Mouse (Mus musculus): ENCODE results near the gene Spint2. TPM values are rescaled to one million over a fixed set of nuclear protein-coding genes. Genes with fewer than 3 reads are reported as not detected.
"Not testable (repeated sequence)": the region's sequence is repeated elsewhere in the genome, so short reads cannot be mapped to it uniquely, and the experiment has no call there.

Gene Spint2
- total and polyA plus RNA-seq, 3 experiments = 4.1 to 29.1 TPM; not detected in 1

- TF ChIP-seq TBP (conservative IDR thresholded peaks at IDR 0.05; ENCODE audit: low read depth, low read length) (peak; percentile 89), PAX5 (IDR thresholded peaks at IDR 0.05; ENCODE audit: low read length) (no peak), ELF1 (IDR thresholded peaks at IDR 0.05; ENCODE audit: low read depth, low read length) (peak; percentile 70), MEF2A (IDR thresholded peaks at IDR 0.05; ENCODE audit: borderline replicate concordance, low read depth, low read length) (peak; percentile 58), ZMIZ1 (IDR thresholded peaks at IDR 0.05; ENCODE audit: low read depth, low read length) (peak; percentile 67; the same call in 1 of the 2 replicates), MAX (IDR thresholded peaks at IDR 0.05; ENCODE audit: low read length) (peak; percentile 87), JUN (IDR thresholded peaks at IDR 0.05; ENCODE audit: insufficient read depth, low read depth, low read length) (no peak), ZNF384 (IDR thresholded peaks at IDR 0.05; ENCODE audit: low read depth, low read length) (no peak; the same call in 1 of the 2 replicates), BHLHE40 (IDR thresholded peaks at IDR 0.05; ENCODE audit: low read depth, low read length) (peak; percentile 96), ZC3H11A (IDR thresholded peaks at IDR 0.05; ENCODE audit: low read depth, low read length) (no peak), MAFK (IDR thresholded peaks at IDR 0.05; ENCODE audit: insufficient replicate concordance, low read length) (no peak), SMC3 (IDR thresholded peaks at IDR 0.05; ENCODE audit: low read depth, low read length) (no peak), NRF1 (IDR thresholded peaks at IDR 0.05; ENCODE audit: low read depth, low read length) (peak; percentile 63)
Measured at GRCm38 (mm10) chr7:29238019-29238967, 43.4 kb downstream of the Spint2 start, which contains the start of gene Yif1b (continued).

GRCm38 (mm10) chr7:29237596-29237995, 44.1 kb downstream of the Spint2 start:
- H3K9ac ChIP-seq (ENCODE audit: insufficient read depth, low read depth) = peak overlapping the region; percentile 51
- in situ Hi-C loops (cut with MboI; ENCODE audit: low pct_ligation_motif_present, low pct_unique_long_range_greater_than_20kb, low sequenced_read_pairs); H3K79me2 ChIP-seq (replicated peaks; ENCODE audit: control insufficient read depth, extremely low read depth, insufficient read depth, poor library complexity, severe bottlenecking); H3K27me3 ChIP-seq (replicated peaks); DNase-seq (ENCODE audit: extremely low read depth); H3K9me3 ChIP-seq (replicated peaks; ENCODE audit: low read length); dilution Hi-C loops (cut with MboI; ENCODE audit: extremely low pct_ligation_motif_present, extremely low pct_unique_long_range_greater_than_20kb, low sequenced_read_pairs): not testable (repeated sequence)
- peak overlapping the region; percentile 71 for H3K27ac ChIP-seq (ENCODE audit: insufficient read depth, low read depth)
- H3K4me2 ChIP-seq (ENCODE audit: insufficient read depth, low read depth, poor library complexity, severe bottlenecking) = peak overlapping the region; percentile 73
- peak overlapping the region; percentile 26 to 72 (median 45) for H3K4me3 ChIP-seq (replicated peaks in 1 of 3; ENCODE audit: low read depth in 2 of 3, low read length in 2 of 3, poor library complexity in 1 of 3)
- peaks cover 5 to 19% of the 10 kb centered on the region in 2 experiments for H3K4me1 ChIP-seq (ENCODE audit: control insufficient read depth in 1 of 2, insufficient read depth in 2 of 2)
- H3K36me3 ChIP-seq (replicated peaks in 1 of 2; ENCODE audit: control insufficient read depth in 1 of 2, insufficient read depth in 1 of 2, low read length in 1 of 2) = peaks cover 0 to 15% of the 10 kb centered on the region in 2 experiments

- no peaks in the 10 kb centered on the region for H3K27me3 ChIP-seq (replicated peaks)
- no peak overlapping the region for H3K4me3 ChIP-seq (replicated peaks in 1 of 3; ENCODE audit: low read depth in 2 of 3, low read length in 2 of 3, poor library complexity in 1 of 3)
- in situ Hi-C loops (cut with MboI; ENCODE audit: low pct_ligation_motif_present, low pct_unique_long_range_greater_than_20kb, low sequenced_read_pairs) (no loop called here), dilution Hi-C loops (cut with MboI; ENCODE audit: extremely low pct_ligation_motif_present, extremely low pct_unique_long_range_greater_than_20kb, low sequenced_read_pairs) (no loop called here)
- no peak overlapping the region for H3K4me2 ChIP-seq (ENCODE audit: insufficient read depth, low read depth, poor library complexity, severe bottlenecking)
- H3K79me2 ChIP-seq (replicated peaks; ENCODE audit: control insufficient read depth, extremely low read depth, insufficient read depth, poor library complexity, severe bottlenecking) = no peaks in the 10 kb centered on the region; the same call in 1 of the 2 replicates
- TF ChIP-seq RCOR1 (conservative IDR thresholded peaks at IDR 0.05; ENCODE audit: low read depth, low read length) = no peak
- no peak for TF ChIP-seq BHLHE40 (IDR thresholded peaks at IDR 0.05; ENCODE audit: low read depth, low read length)
- TF ChIP-seq MEF2A (IDR thresholded peaks at IDR 0.05; ENCODE audit: borderline replicate concordance, low read depth, low read length) = no peak
- no peak for TF ChIP-seq HCFC1 (IDR thresholded peaks at IDR 0.05; ENCODE audit: low read depth, low read length)
- no peak for TF ChIP-seq IRF4 (IDR thresholded peaks at IDR 0.05; ENCODE audit: low read depth, low read length)
- TF ChIP-seq MXI1 (IDR thresholded peaks at IDR 0.05; ENCODE audit: low read depth, low read length) = no peak
- TF ChIP-seq GABPA (IDR thresholded peaks at IDR 0.05; ENCODE audit: insufficient replicate concordance, low read depth, low read length) = no peak
- TF ChIP-seq CHD1 (IDR thresholded peaks at IDR 0.05; ENCODE audit: low read depth, low read length) = no peak
- no peak for TF ChIP-seq POLR2A (IDR thresholded peaks at IDR 0.05; ENCODE audit: low read depth, low read length)
- TF ChIP-seq MYC (IDR thresholded peaks at IDR 0.05; ENCODE audit: low read depth, low read length) = no peak
- no peak for TF ChIP-seq ELF1 (IDR thresholded peaks at IDR 0.05; ENCODE audit: low read depth, low read length)
- TF ChIP-seq NELFE (IDR thresholded peaks at IDR 0.05; ENCODE audit: low read depth, low read length) = no peak
- no peak for TF ChIP-seq ETS1 (conservative IDR thresholded peaks at IDR 0.05; ENCODE audit: low read depth, low read length)
- TF ChIP-seq E2F4 (IDR thresholded peaks at IDR 0.05; ENCODE audit: insufficient replicate concordance, low read depth, low read length) = no peak
- no peak for TF ChIP-seq RAD21 (IDR thresholded peaks at IDR 0.05; ENCODE audit: low read depth, low read length)
- TF ChIP-seq POLR2AphosphoS2 (IDR thresholded peaks at IDR 0.05; ENCODE audit: low read depth, low read length) = no peak
- no peak overlapping the region for H3K9ac ChIP-seq (ENCODE audit: insufficient read depth, low read depth)
- H3K36me3 ChIP-seq (replicated peaks in 1 of 2; ENCODE audit: control insufficient read depth in 1 of 2, insufficient read depth in 1 of 2, low read length in 1 of 2) = peaks cover 0 to 10% of the 10 kb centered on the region in 2 experiments
- DNase-seq (ENCODE audit: extremely low read depth) = no peak
- H3K4me1 ChIP-seq (ENCODE audit: control insufficient read depth in 1 of 2, insufficient read depth in 2 of 2) = peaks cover 5 to 19% of the 10 kb centered on the region in 2 experiments
- no peak overlapping the region for H3K27ac ChIP-seq (ENCODE audit: insufficient read depth, low read depth)
- H3K9me3 ChIP-seq (replicated peaks; ENCODE audit: low read length) = no peaks in the 10 kb centered on the region
Measured at GRCm38 (mm10) chr7:29236593-29236992, 45.1 kb downstream of the Spint2 start.
